ENCODE assay signal across 19 mouse cellular contexts in genomic region chr2:75731929-75732328, GRCm38 (mm10). TPM values are rescaled to one million over a fixed set of nuclear protein-coding genes. Genes with fewer than 3 reads are reported as not detected.
DNase-seq lines count a peak whose midpoint lies in the region; ATAC-seq and TF ChIP-seq lines count a peak whose summit lies in the region.
"Had no signal": no experiment of that assay in that cellular context is flagged by ENCODE, and none has a peak within 500 bp of the region (broad histone marks: within the 10 kb centered on the region; RNA-seq: fewer than 3 reads in every experiment).

No protein-coding gene starts in this region.

- peak; percentile 49; the same call in 1 of the 2 replicates for ATAC-seq in megakaryocyte-erythroid progenitor cell, adult 5-6 weeks (replicated peaks; ENCODE audit: low FRiP score, low TSS enrichment, poor library complexity, severe bottlenecking)
- ATAC-seq: hindbrain, embryonic 16.5 days had no signal

- intact Hi-C loops in heart, postnatal 25 days (cut with DNase I): no loop called here

- DNase-seq in heart, adult 11 months: peak; percentile 86
- DNase-seq in heart, postnatal 25 days (ENCODE audit: low spot score): no peak
- DNase-seq in ZHBTc4 (ENCODE audit: low read depth, low spot score): peak; percentile 43
- DNase-seq in layer of hippocampus, adult 8-10 months (ENCODE audit: low spot score in 2 of 2): no peak
- DNase-seq in layer of hippocampus, postnatal 14 days (ENCODE audit: low spot score in 2 of 2): no peak
- DNase-seq: cerebellum, adult 18-20 months; cerebellum, postnatal 36 days; heart, postnatal 4 days; kidney, adult 18-20 months; kidney, postnatal 14 days; lung, postnatal 10 days; right cerebral cortex, postnatal 14 days; thymus, postnatal 14 days had no signal

- no peak for TF ChIP-seq CTCF in C2C12 (IDR thresholded peaks at IDR 0.05; ENCODE audit: control insufficient read depth, insufficient read depth, insufficient read length)

- H3K79me2 ChIP-seq in C2C12 (ENCODE audit: control insufficient read depth, insufficient read depth): no peaks in the 10 kb centered on the region

- H3K27me3 ChIP-seq in C2C12 (ENCODE audit: control insufficient read depth, insufficient read depth, insufficient read length): no peaks in the 10 kb centered on the region
- H3K27me3 ChIP-seq: embryonic facial prominence, embryonic 12.5 days; heart, embryonic 12.5 days; limb, embryonic 15.5 days had no signal

- H3ac ChIP-seq in C2C12 (ENCODE audit: control insufficient read depth, insufficient read length, low read depth): peak overlapping the region; percentile 19

- no peaks in the 10 kb centered on the region for H3K36me3 ChIP-seq in C2C12 (ENCODE audit: control insufficient read depth, insufficient read depth)
- H3K36me3 ChIP-seq: embryonic facial prominence, embryonic 12.5 days; heart, embryonic 12.5 days; limb, embryonic 15.5 days had no signal

- no peak overlapping the region for H3K4me3 ChIP-seq in C2C12 (ENCODE audit: insufficient read depth, poor library complexity, severe bottlenecking)
- H3K4me3 ChIP-seq: embryonic facial prominence, embryonic 12.5 days; heart, embryonic 12.5 days; limb, embryonic 15.5 days had no signal

- no peaks in the 10 kb centered on the region for H3K79me3 ChIP-seq in C2C12 (ENCODE audit: low read depth)

TF ChIP-seq in C2C12, 6 proteins besides CTCF, POLR2A, EP300 and RAD21:
- TF ChIP-seq FOSL1 (IDR thresholded peaks at IDR 0.05; ENCODE audit: insufficient read depth, low read length, poor library complexity, severe bottlenecking) (no peak), MAX (IDR thresholded peaks at IDR 0.05) (no peak), USF1 (IDR thresholded peaks at IDR 0.05; ENCODE audit: low read depth) (no peak), CEBPB (IDR thresholded peaks at IDR 0.05; ENCODE audit: low read depth) (no peak), MYOD1 (IDR thresholded peaks at IDR 0.05; ENCODE audit: control insufficient read depth, insufficient read length, low read depth) (no peak), MYOG (IDR thresholded peaks at IDR 0.05; ENCODE audit: control insufficient read depth, extremely low read depth, insufficient read length) (no peak)
TF ChIP-seq in C2C12: peak in this region for 0.

RNA-seq across cellular contexts. Expression of gene Nfe2l2, which starts 27.5 kb away (rescaled TPM):
- total RNA-seq in heart, postnatal 25 days (2021): 10 to 100 TPM; 56.8 to 72.0 TPM
- 48.4 TPM for polyA plus RNA-seq in C2C12 (2012; fragmentation: generic; extraction: Trizol)
- total RNA-seq in megakaryocyte-erythroid progenitor cell, adult 5-6 weeks (2014; fragmentation: Nextera tagmentation): 127 and 136 TPM in 2 replicates
- total RNA-seq in megakaryocyte-erythroid progenitor cell, adult 5-6 weeks (2017): 123 and 130 TPM in 2 replicates
- 10 to 100 TPM; 14.1 to 29.2 (median 20.6) TPM for total RNA-seq in layer of hippocampus, adult 8-10 months (2022)
- total RNA-seq in layer of hippocampus, postnatal 14 days (2021): 10 to 100 TPM; 12.0 to 14.0 TPM

Comparison
In these comparisons a context has a peak if more than half of its experiments do, and no peak if none do; other contexts are left out.
1. DNase-seq: peak in heart, adult 11 months (single experiment) and ZHBTc4 (single experiment); none in heart, postnatal 25 days (single experiment), layer of hippocampus, adult 8-10 months (0 of 2) and layer of hippocampus, postnatal 14 days (0 of 2).